Mouse (Mus musculus): ENCODE data around the gene Slc25a21. TPM values are rescaled to one million over a fixed set of nuclear protein-coding genes. Genes with fewer than 3 reads are reported as not detected.
A peak's percentile ranks its signal among the peaks of the same experiment; 100 is the strongest.
"Not testable (repeated sequence)": the region's sequence is repeated elsewhere in the genome, so short reads cannot be mapped to it uniquely, and the experiment has no call there.

Gene Slc25a21
- under 1 TPM; 0.22 to 0.37 TPM for total RNA-seq (2021)
- long read RNA-seq, experiment 1, result 0 reads
- long read RNA-seq, experiment 2, result 0 reads

GRCm38 (mm10) chr12:57197363-57198026 is at the start of gene Slc25a21:
Gene Slc25a21, minus strand, starts transcription at chr12:57197472.
- no peak for DNase-seq
- intact Hi-C loops (cut with DNase I), result no loop called here

GRCm38 (mm10) chr12:57243671-57244495 is 46.6 kb upstream of the Slc25a21 start:
- no peak for DNase-seq
- intact Hi-C loops (cut with DNase I), result no loop called here

GRCm38 (mm10) chr12:57233386-57233785 is 36.1 kb upstream of the Slc25a21 start:
- no peak for DNase-seq

GRCm38 (mm10) chr12:57231085-57231875 is 34.0 kb upstream of the Slc25a21 start:
- intact Hi-C loops (cut with DNase I), result no loop called here

More at GRCm38 (mm10) chr12:57233386-57233785, 36.1 kb upstream of the Slc25a21 start:
- intact Hi-C loops (cut with DNase I), result no loop called here

GRCm38 (mm10) chr12:57230192-57230706 is 33.0 kb upstream of the Slc25a21 start, which contains the start of the genes Prps1l3 and Mipol1:
Gene Prps1l3, plus strand, starts transcription at chr12:57230412.
Gene Mipol1, plus strand, starts transcription at chr12:57230427.
- DNase-seq, result peak; percentile 87 to 88
- intact Hi-C loops (cut with DNase I), result no loop called here

More at GRCm38 (mm10) chr12:57231085-57231875, 34.0 kb upstream of the Slc25a21 start:
- no peak for DNase-seq

- DNase-seq, result no peak
- intact Hi-C loops (cut with DNase I), result no loop called here
Measured at GRCm38 (mm10) chr12:57229703-57230102, 32.4 kb upstream of the Slc25a21 start.

- intact Hi-C loops (cut with DNase I), result no loop called here
Measured at GRCm38 (mm10) chr12:57227776-57228175, 30.5 kb upstream of the Slc25a21 start.

GRCm38 (mm10) chr12:57226411-57226810 is 29.1 kb upstream of the Slc25a21 start:
- intact Hi-C loops (cut with DNase I), result no loop called here

More at GRCm38 (mm10) chr12:57227776-57228175, 30.5 kb upstream of the Slc25a21 start:
- no peak for DNase-seq

GRCm38 (mm10) chr12:57212463-57212862 is 15.2 kb upstream of the Slc25a21 start:
- intact Hi-C loops (cut with DNase I); DNase-seq: not testable (repeated sequence)

More at GRCm38 (mm10) chr12:57226411-57226810, 29.1 kb upstream of the Slc25a21 start:
- no peak for DNase-seq

- intact Hi-C loops (cut with DNase I), result no loop called here
Measured at GRCm38 (mm10) chr12:57211353-57212311, 14.4 kb upstream of the Slc25a21 start.

GRCm38 (mm10) chr12:57204276-57204851 is 7.1 kb upstream of the Slc25a21 start:
- intact Hi-C loops (cut with DNase I), result no loop called here
- no peak for DNase-seq

More at GRCm38 (mm10) chr12:57211353-57212311, 14.4 kb upstream of the Slc25a21 start:
- peak; percentile 44 to 56 for DNase-seq

GRCm38 (mm10) chr12:57201901-57202300 is 4.6 kb upstream of the Slc25a21 start:
- intact Hi-C loops (cut with DNase I), result no loop called here
- DNase-seq, result no peak

- no peak for DNase-seq
- intact Hi-C loops (cut with DNase I), result no loop called here
Measured at GRCm38 (mm10) chr12:57199427-57199826, 2.2 kb upstream of the Slc25a21 start.

GRCm38 (mm10) chr12:57198269-57198668 is 997 bp upstream of the Slc25a21 start:
- intact Hi-C loops (cut with DNase I), result no loop called here
- DNase-seq, result no peak

- intact Hi-C loops (cut with DNase I), result no loop called here
- DNase-seq, result peak; percentile 43 to 45
Measured at GRCm38 (mm10) chr12:57196608-57197362, 487 bp downstream of the Slc25a21 start.

- intact Hi-C loops (cut with DNase I), result no loop called here
- DNase-seq, result no peak
Measured at GRCm38 (mm10) chr12:57196286-57196607, 1.0 kb downstream of the Slc25a21 start.

GRCm38 (mm10) chr12:57194609-57195008 is 2.7 kb downstream of the Slc25a21 start:
- DNase-seq, result no peak
- intact Hi-C loops (cut with DNase I), result no loop called here

GRCm38 (mm10) chr12:57187032-57187431 is 10.2 kb downstream of the Slc25a21 start:
- no peak for DNase-seq
- intact Hi-C loops (cut with DNase I), result loop anchor here (10.0 kb wide), 1 partner anchor 202 kb away; no protein-coding TSS in a partner anchor
